Mouse (Mus musculus) intestine, postnatal 0 days (tissue): ENCODE data around the gene Stat5a. TPM values are rescaled to one million over a fixed set of nuclear protein-coding genes. Genes with fewer than 3 reads are reported as not detected.

Experiments
- ATAC-seq: fragments of 200-750 bp; cut with Nextera tagmentation; 2 replicates; pipeline ENCODE4 v1.8.0; 2017; ENCODE audit warnings: mild to moderate bottlenecking, moderate TSS enrichment, moderate library complexity
- H3K27ac ChIP-seq: fragments of 300-500 bp; sonication (generic); 2 replicates; pipeline ENCODE4 v1.5.1; 2014; ENCODE audit warnings: mild to moderate bottlenecking, low read depth, low read length, moderate library complexity
- H3K27me3 ChIP-seq: fragments of 300-500 bp; sonication (generic); replicated peaks from 2 replicates; pipeline ENCODE4 v1.6.1; 2014; ENCODE audit warnings: low read length, mixed read lengths; ENCODE audit not compliant: control insufficient read depth, insufficient read depth
- H3K36me3 ChIP-seq: fragments of 300-500 bp; sonication (generic); 2 replicates; pipeline ENCODE4 v1.6.1; 2014; ENCODE audit warnings: mild to moderate bottlenecking, moderate library complexity; ENCODE audit not compliant: control insufficient read depth, insufficient read depth
- H3K4me1 ChIP-seq: fragments of 300-500 bp; sonication (generic); replicated peaks from 2 replicates; pipeline ENCODE4 v1.6.1; 2014; ENCODE audit warnings: antibody characterized with exemption, low read length, mixed read lengths; ENCODE audit not compliant: control insufficient read depth, insufficient read depth
- H3K4me2 ChIP-seq: fragments of 300-500 bp; sonication (generic); replicated peaks from 2 replicates; pipeline ENCODE4 v1.6.1; 2014; ENCODE audit warnings: low read depth, mild to moderate bottlenecking, moderate library complexity
- H3K4me3 ChIP-seq: fragments of 300-500 bp; sonication (generic); 2 replicates; pipeline ENCODE4 v1.5.1; 2014; ENCODE audit warnings: low read depth, low read length
- H3K9ac ChIP-seq: fragments of 300-500 bp; sonication (generic); 2 replicates; pipeline ENCODE4 v1.6.1; 2014; ENCODE audit warnings: mild to moderate bottlenecking, low read depth, low read length
- H3K9me3 ChIP-seq: fragments of 300-500 bp; sonication (generic); 2 replicates; pipeline ENCODE4 v1.6.1; 2016; ENCODE audit warnings: mixed run types; ENCODE audit not compliant: control insufficient read depth
- CTCF ChIP-seq: sonication (generic); IDR thresholded peaks from 2 replicates; pipeline ENCODE4 v1.5.1; 2016; ENCODE audit warnings: low read depth, mild to moderate bottlenecking, control low read depth, antibody characterized with exemption, moderate library complexity
- WGBS: fragments of 180-500 bp; shearing (Covaris S2); extraction: QIAGEN DNeasy Blood & Tissue Kit; methylation state at CpG from one replicate; pipeline ENCODE4 v1.1.7; 2014; 5-methylcytosine and 5-hydroxymethylcytosine counted together
- polyA plus RNA-seq: library from polyadenylated mRNA; unstranded; fragments of >200 nt; fragmentation: Nextera tagmentation; extraction: Ambion mirVana; gene quantifications from 2 replicates; pipeline ENCODE4 v1.2.1, GENCODE M21; 2015

The Stat5a gene
- polyA plus RNA-seq, 1 experiment from 2014 or later: 4.8 TPM

DNA sequence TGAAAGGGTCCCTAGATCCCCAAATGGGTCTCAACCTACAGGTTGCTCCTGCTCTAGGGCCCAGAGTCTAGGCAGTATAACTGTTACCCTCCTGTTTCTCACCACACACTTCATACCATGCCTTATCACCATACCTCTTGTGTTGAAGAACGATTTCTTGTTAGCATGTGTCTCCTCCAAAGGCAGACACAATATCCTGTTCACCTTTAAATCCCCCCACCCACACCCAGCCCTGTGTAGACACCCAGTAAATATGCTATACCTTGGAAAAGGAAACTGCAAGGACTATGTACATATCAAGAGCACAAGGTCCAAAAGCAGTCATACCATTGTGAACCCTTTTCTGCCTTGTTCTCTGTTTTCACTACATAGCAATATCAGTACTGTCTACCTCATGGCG, 7.1 kb upstream of the Stat5a start:
- WGBS: 65% methylated on average over 2 of the region's 2 CpGs
- ATAC-seq: no peak
- H3K4me3 ChIP-seq: no peak overlapping the region

GRCm38 (mm10) chr11:100853018-100853417, 6.1 kb upstream of the Stat5a start:
- Histone ChIP-seq H3K9ac (no peak overlapping the region), H3K4me1 (0 out of 2 replicates have a peak, but pooled peaks cover 3% of the 10 kb centered on the region), H3K27ac (no peak overlapping the region; the same call in 1 of the 2 replicates), H3K4me2 (no peak overlapping the region), H3K9me3 (no peaks in the 10 kb centered on the region), H3K27me3 (no peaks in the 10 kb centered on the region; the same call in 1 of the 2 replicates), H3K4me3 (no peak overlapping the region), H3K36me3 (no peaks in the 10 kb centered on the region)
- ATAC-seq: no peak
- 83% methylated on average over 5 of the region's 5 CpGs for WGBS
- no peak for TF ChIP-seq CTCF

More for the DNA sequence above, 7.1 kb upstream of the Stat5a start:
- TF ChIP-seq CTCF: no peak
- no peaks in the 10 kb centered on the region; the same call in 1 of the 2 replicates for H3K27me3 ChIP-seq
- H3K4me1 ChIP-seq: peaks cover 3% of the 10 kb centered on the region; the same call in 1 of the 2 replicates
- no peaks in the 10 kb centered on the region for H3K36me3 ChIP-seq
- no peaks in the 10 kb centered on the region for H3K9me3 ChIP-seq
- no peak overlapping the region for H3K9ac ChIP-seq
- H3K4me2 ChIP-seq: no peak overlapping the region
- H3K27ac ChIP-seq: no peak overlapping the region

GRCm38 (mm10) chr11:100854268-100854667, 4.9 kb upstream of the Stat5a start:
- H3K4me2 ChIP-seq: no peak overlapping the region
- H3K9me3 ChIP-seq: no peaks in the 10 kb centered on the region
- H3K27ac ChIP-seq: no peak overlapping the region
- no peaks in the 10 kb centered on the region for H3K36me3 ChIP-seq
- no peak overlapping the region for H3K9ac ChIP-seq
- WGBS: 37% methylated on average over 4 of the region's 4 CpGs
- no peak overlapping the region for H3K4me3 ChIP-seq
- H3K27me3 ChIP-seq: no peaks in the 10 kb centered on the region; the same call in 1 of the 2 replicates
- no peaks in the 10 kb centered on the region for H3K4me1 ChIP-seq
- no peak for TF ChIP-seq CTCF
- no peak for ATAC-seq

DNA sequence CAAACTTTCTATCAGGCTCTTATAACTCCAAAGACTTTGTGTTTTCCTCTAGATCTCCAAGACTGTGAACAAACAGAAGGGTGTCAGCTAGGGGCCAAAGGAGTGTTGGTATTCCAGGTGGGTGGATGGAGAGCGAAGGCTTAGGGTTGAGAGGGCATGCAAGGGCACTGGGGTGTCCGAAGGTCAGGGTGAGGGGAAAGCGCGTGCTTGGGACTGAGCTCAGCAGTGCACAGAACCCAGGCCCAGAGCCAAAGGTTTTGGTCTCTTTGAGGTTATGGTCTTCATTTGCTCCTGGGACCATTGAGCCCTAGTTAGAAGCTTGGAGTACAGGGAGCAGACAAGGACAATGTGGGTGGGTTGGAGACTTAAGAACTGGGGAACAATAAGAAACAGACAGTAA, 4.0 kb upstream of the Stat5a start:
- no peak for TF ChIP-seq CTCF
- Histone ChIP-seq H3K4me3 (no peak overlapping the region), H3K27ac (no peak overlapping the region), H3K4me1 (no peaks in the 10 kb centered on the region), H3K27me3 (no peaks in the 10 kb centered on the region; the same call in 1 of the 2 replicates), H3K9ac (no peak overlapping the region), H3K9me3 (no peaks in the 10 kb centered on the region), H3K4me2 (no peak overlapping the region), H3K36me3 (no peaks in the 10 kb centered on the region)
- no peak for ATAC-seq
- 85% methylated on average over 4 of the region's 4 CpGs for WGBS

- H3K4me2 ChIP-seq: no peak overlapping the region
- no peak overlapping the region for H3K27ac ChIP-seq
- H3K4me1 ChIP-seq: peaks cover 6% of the 10 kb centered on the region; the same call in 1 of the 2 replicates
- H3K4me3 ChIP-seq: no peak overlapping the region
- no peak for ATAC-seq
- no peaks in the 10 kb centered on the region for H3K9me3 ChIP-seq
- no peak overlapping the region for H3K9ac ChIP-seq
- no peaks in the 10 kb centered on the region for H3K36me3 ChIP-seq
- TF ChIP-seq CTCF: no peak
- no peaks in the 10 kb centered on the region; the same call in 1 of the 2 replicates for H3K27me3 ChIP-seq
- 54% methylated on average over 6 of the region's 6 CpGs for WGBS
Measured at GRCm38 (mm10) chr11:100857960-100858359, 1.2 kb upstream of the Stat5a start.

DNA sequence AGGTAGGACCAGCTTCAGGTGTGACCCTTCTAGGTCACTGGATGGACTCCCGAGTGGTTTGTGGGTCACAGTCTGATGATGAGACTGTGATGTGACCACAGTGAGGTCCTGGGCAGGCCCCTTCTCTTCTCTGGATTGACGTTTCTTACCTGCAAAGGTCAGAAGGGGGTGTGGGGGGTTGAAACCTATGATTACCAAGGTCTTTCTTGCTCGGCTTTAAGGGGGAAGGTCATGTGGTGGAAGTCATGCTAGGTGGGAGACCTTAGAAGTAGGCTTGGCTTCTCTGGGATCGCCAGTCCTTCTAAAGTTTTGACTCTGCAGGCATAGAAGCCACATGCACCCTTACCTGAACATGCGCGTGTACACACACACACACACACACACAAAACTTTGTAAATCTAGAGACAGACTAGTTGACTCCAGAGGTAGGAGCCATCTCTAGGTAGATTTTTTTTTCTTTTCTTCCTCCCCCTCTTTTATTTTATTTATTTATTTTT, 476 bp downstream of the Stat5a start:
- H3K4me3 ChIP-seq: peak overlapping the region; percentile 54
- no peak for TF ChIP-seq CTCF
- peak overlapping the region; percentile 85 for H3K4me2 ChIP-seq
- H3K27ac ChIP-seq: 0 out of 2 replicates have a peak overlapping the region, but pooled peaks have one; percentile 57
- no peaks in the 10 kb centered on the region; the same call in 1 of the 2 replicates for H3K36me3 ChIP-seq
- H3K9me3 ChIP-seq: no peaks in the 10 kb centered on the region
- WGBS: 55% methylated on average over 6 of the region's 6 CpGs
- no peak for ATAC-seq
- H3K27me3 ChIP-seq: no peaks in the 10 kb centered on the region
- peak overlapping the region; percentile 67; the same call in 1 of the 2 replicates for H3K9ac ChIP-seq
- peaks cover 6% of the 10 kb centered on the region; the same call in 1 of the 2 replicates for H3K4me1 ChIP-seq
